Mouse (Mus musculus): ENCODE measurements around the gene Tmem239. TPM values are rescaled to one million over a fixed set of nuclear protein-coding genes. Genes with fewer than 3 reads are reported as not detected.

The Tmem239 gene
- polyA plus RNA-seq, 1 experiment from 2014 or later, result not detected

DNA sequence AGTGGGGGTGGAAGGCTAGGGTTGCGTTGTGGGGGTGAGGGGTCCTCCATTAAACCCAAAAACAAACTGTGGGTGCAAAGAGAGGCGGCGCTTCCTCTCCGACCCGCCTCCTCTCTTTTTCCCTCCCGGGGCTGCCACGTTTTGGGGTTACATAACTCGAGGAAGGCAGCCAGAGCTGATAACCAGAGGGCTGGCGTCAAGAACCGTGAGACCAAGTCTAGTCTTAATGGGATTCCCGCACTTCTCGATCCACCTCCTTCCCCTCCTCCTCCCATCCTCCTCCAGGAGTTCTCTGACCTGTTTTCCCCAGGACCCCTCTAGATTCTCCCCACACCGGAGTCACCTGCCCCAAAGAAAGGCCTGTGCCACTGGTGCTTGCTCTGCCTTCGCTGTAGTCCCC is 8.2 kb upstream of the Tmem239 start:
- H3K36me3 ChIP-seq (ENCODE audit: control insufficient read depth, insufficient read depth, low read length), result peaks cover 19% of the 10 kb centered on the region
- WGBS, result 15% methylated on average over 14 of the region's 14 CpGs
- no peaks in the 10 kb centered on the region; the same call in 1 of the 2 replicates for H3K27me3 ChIP-seq (replicated peaks; ENCODE audit: control insufficient read depth, insufficient read depth, low read length)
- DNase-seq (ENCODE audit: low spot score) (no peak), ATAC-seq (replicated peaks; ENCODE audit: low FRiP score, low TSS enrichment, low read depth) (no peak)
- H3K4me1 ChIP-seq (replicated peaks; ENCODE audit: control insufficient read depth, insufficient read depth, low read length), result peaks cover 9% of the 10 kb centered on the region; the same call in 1 of the 2 replicates
- peak overlapping the region; percentile 60 for H3K9ac ChIP-seq (ENCODE audit: low read length)
- peak overlapping the region; percentile 61; the same call in 1 of the 2 replicates for H3K4me3 ChIP-seq (ENCODE audit: low read depth, low read length)
- H3K4me2 ChIP-seq (ENCODE audit: low read length), result peak overlapping the region; percentile 81
- no peak overlapping the region for H3K27ac ChIP-seq (ENCODE audit: low read depth)
- no peaks in the 10 kb centered on the region for H3K9me3 ChIP-seq (ENCODE audit: control insufficient read depth, low read length)

DNA sequence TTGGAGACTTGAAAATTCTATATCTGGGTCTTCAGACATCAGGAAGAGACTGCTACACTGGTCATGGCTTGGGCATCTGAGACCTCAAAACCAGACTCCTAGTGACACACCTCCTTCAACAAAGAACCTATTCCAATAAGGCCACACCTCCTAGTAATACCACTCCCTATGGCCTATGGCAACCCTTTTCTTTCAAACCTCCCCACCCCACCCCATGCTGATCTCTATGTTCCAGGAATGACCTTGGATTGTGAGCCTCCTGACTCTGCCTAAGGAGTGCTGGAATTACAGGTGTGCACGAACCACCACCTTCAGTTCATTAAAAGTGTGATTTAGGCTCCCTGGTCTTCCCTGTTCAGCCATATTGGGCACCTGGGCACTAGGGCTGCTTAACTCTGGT is 6.2 kb upstream of the Tmem239 start:
- Histone ChIP-seq H3K27ac (ENCODE audit: low read depth) (no peak overlapping the region), H3K4me2 (ENCODE audit: low read length) (no peak overlapping the region), H3K4me3 (ENCODE audit: low read depth, low read length) (no peak overlapping the region), H3K9me3 (ENCODE audit: control insufficient read depth, low read length) (no peaks in the 10 kb centered on the region), H3K9ac (ENCODE audit: low read length) (no peak overlapping the region), H3K4me1 (replicated peaks; ENCODE audit: control insufficient read depth, insufficient read depth, low read length) (peaks cover 9% of the 10 kb centered on the region; the same call in 1 of the 2 replicates), H3K27me3 (replicated peaks; ENCODE audit: control insufficient read depth, insufficient read depth, low read length) (no peaks in the 10 kb centered on the region; the same call in 1 of the 2 replicates), H3K36me3 (ENCODE audit: control insufficient read depth, insufficient read depth, low read length) (peaks cover 5% of the 10 kb centered on the region; the same call in 1 of the 2 replicates)
- DNase-seq (ENCODE audit: low spot score), result no peak
- WGBS, result 89% methylated on average over 1 of the region's 1 CpGs
- ATAC-seq (replicated peaks; ENCODE audit: low FRiP score, low TSS enrichment, low read depth), result no peak

DNA sequence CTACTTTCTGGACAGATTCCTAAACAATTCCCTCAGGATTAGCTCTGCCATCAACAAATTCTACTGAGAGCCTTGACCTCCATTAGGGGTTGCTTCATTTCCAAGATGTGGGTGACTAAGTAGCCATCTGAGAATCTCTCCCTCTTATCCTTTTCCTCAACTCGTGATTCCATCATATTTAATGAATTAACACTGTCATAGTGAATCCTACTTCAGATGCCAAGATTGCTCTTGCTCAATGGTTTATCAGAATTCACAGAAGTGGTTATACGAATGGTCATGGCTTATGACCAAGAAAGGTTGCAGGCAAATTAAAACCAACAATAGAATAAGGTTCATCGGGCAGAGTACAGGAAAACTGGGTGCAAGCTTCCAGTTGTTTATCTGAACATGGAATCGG is 4.4 kb upstream of the Tmem239 start:
- H3K27ac ChIP-seq (ENCODE audit: low read depth), result no peak overlapping the region
- DNase-seq (ENCODE audit: low spot score) (no peak), ATAC-seq (replicated peaks; ENCODE audit: low FRiP score, low TSS enrichment, low read depth) (no peak)
- WGBS, result 77% methylated on average over 4 of the region's 4 CpGs
- H3K27me3 ChIP-seq (replicated peaks; ENCODE audit: control insufficient read depth, insufficient read depth, low read length), result no peaks in the 10 kb centered on the region; the same call in 1 of the 2 replicates
- peaks cover 4% of the 10 kb centered on the region; the same call in 1 of the 2 replicates for H3K4me1 ChIP-seq (replicated peaks; ENCODE audit: control insufficient read depth, insufficient read depth, low read length)
- H3K9ac ChIP-seq (ENCODE audit: low read length), result no peak overlapping the region
- no peak overlapping the region for H3K4me3 ChIP-seq (ENCODE audit: low read depth, low read length)
- H3K36me3 ChIP-seq (ENCODE audit: control insufficient read depth, insufficient read depth, low read length), result no peaks in the 10 kb centered on the region
- H3K4me2 ChIP-seq (ENCODE audit: low read length), result no peak overlapping the region
- H3K9me3 ChIP-seq (ENCODE audit: control insufficient read depth, low read length), result no peaks in the 10 kb centered on the region

DNA sequence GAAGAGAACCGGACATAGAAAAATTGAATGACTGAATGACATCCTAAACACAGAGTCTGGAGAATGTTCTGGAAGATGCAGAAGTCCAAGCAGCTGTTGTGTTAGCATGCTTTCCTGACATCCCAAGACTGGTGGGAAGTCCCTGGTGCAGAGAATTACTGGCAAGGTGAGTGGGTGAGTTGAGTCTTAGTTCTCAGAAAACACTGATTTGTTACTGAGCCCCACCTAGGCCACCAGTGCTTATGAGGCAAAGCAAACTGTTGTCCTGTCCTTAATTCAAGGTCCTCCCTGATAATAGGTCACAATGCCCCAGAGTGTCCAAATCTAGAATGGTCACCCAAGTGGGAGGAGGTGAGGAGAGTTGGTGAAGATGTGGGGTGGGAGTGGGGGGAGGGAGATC is 1.3 kb upstream of the Tmem239 start, which contains the start of the genes Gm28372 and 1700020A23Rik:
Gene Gm28372, plus strand, starts transcription at position 301 of the 400 bp plus-strand sequence.
Gene 1700020A23Rik, plus strand, starts transcription at position 321 of the 400 bp plus-strand sequence.
- Histone ChIP-seq H3K9ac (ENCODE audit: low read length) (no peak within 1 kb of the TSS), H3K9me3 (ENCODE audit: control insufficient read depth, low read length) (no peaks in the 10 kb centered on the region), H3K4me3 (ENCODE audit: low read depth, low read length) (no peak within 1 kb of the TSS), H3K27ac (ENCODE audit: low read depth) (no peak within 1 kb of the TSS), H3K4me2 (ENCODE audit: low read length) (no peak within 1 kb of the TSS), H3K36me3 (ENCODE audit: control insufficient read depth, insufficient read depth, low read length) (no peaks in the 10 kb centered on the region), H3K4me1 (replicated peaks; ENCODE audit: control insufficient read depth, insufficient read depth, low read length) (no peaks in the 10 kb centered on the region; the same call in 1 of the 2 replicates), H3K27me3 (replicated peaks; ENCODE audit: control insufficient read depth, insufficient read depth, low read length) (no peaks in the 10 kb centered on the region)
- DNase-seq (ENCODE audit: low spot score), result no peak
- WGBS, result 83% methylated on average over 1 of the region's 1 CpGs
- no peak for ATAC-seq (replicated peaks; ENCODE audit: low FRiP score, low TSS enrichment, low read depth)

DNA sequence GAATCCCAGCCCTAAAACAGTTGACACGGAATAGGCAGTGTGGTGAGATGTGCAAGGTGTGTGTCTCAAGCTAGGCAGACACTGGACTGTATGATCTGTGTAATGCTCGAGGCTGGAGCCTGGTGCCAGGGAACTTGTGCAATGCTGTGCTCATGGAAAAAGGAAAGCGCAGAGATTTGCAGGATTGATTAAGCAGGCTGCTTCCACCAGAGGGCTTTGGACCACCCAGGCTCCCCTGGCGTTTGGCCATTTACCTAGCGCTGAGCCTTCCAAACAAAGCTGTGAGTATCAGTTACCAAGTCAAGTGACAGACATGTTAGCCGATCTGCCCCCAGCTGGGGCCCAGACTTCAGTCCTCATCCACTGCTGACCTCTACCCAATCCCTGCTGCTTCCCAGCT is 1.9 kb downstream of the Tmem239 start:
- Histone ChIP-seq H3K27ac (ENCODE audit: low read depth) (no peak overlapping the region), H3K27me3 (replicated peaks; ENCODE audit: control insufficient read depth, insufficient read depth, low read length) (no peaks in the 10 kb centered on the region), H3K4me3 (ENCODE audit: low read depth, low read length) (no peak overlapping the region), H3K4me2 (ENCODE audit: low read length) (no peak overlapping the region), H3K9me3 (ENCODE audit: control insufficient read depth, low read length) (no peaks in the 10 kb centered on the region), H3K9ac (ENCODE audit: low read length) (no peak overlapping the region), H3K36me3 (ENCODE audit: control insufficient read depth, insufficient read depth, low read length) (no peaks in the 10 kb centered on the region), H3K4me1 (replicated peaks; ENCODE audit: control insufficient read depth, insufficient read depth, low read length) (no peaks in the 10 kb centered on the region; the same call in 1 of the 2 replicates)
- no peak for ATAC-seq (replicated peaks; ENCODE audit: low FRiP score, low TSS enrichment, low read depth)
- WGBS, result 14% methylated on average over 6 of the region's 6 CpGs
- DNase-seq (ENCODE audit: low spot score), result peak; percentile 57

DNA sequence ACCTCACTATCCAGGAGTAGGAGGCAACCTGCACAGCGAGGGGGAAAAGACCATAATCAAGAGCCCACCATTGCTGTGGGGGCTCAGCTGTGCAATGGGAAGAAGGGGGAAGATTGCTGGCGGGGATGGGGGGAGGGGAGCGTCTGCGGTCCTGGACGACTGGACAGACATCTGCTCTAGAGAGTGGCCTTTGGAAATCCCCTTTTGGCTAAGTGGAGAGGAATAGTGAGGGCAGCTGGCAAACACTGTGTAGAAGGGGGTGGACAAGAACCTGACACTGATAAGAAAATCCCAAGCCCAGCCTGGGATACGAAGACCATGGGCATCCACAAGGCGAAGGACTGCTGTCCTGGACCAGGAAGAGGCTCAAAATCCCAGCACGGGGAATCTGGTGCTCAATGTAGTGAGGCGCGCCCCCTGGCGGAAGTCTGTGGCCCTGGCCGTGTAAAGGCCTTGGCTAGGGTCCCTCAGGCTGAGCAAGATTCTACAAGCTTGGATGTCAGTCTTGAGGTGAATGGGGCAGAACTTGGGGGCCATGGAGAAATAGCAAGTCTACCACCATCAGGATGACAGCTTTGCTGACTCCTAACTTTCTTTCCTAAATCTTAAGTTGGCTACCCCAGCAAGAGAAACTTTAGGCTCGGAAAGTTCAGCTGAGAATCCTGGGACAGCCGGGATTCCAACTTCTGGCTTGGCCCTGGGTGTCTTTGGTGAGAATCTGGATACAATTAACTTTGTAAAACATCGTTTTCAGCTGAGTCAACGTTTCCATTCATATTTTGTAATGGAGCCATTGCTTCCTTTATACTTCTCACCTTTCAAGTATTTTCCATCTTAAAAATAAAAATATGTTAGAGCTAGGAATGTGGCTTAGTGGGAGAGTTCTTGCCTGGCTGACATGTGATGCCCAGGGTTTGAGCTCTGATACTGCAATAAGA is 5.5 kb downstream of the Tmem239 start:
- Histone ChIP-seq H3K4me3 (ENCODE audit: low read depth, low read length) (no peak overlapping the region), H3K27ac (ENCODE audit: low read depth) (no peak overlapping the region), H3K9ac (ENCODE audit: low read length) (no peak overlapping the region), H3K9me3 (ENCODE audit: control insufficient read depth, low read length) (no peaks in the 10 kb centered on the region), H3K4me1 (replicated peaks; ENCODE audit: control insufficient read depth, insufficient read depth, low read length) (no peaks in the 10 kb centered on the region; the same call in 1 of the 2 replicates), H3K27me3 (replicated peaks; ENCODE audit: control insufficient read depth, insufficient read depth, low read length) (no peaks in the 10 kb centered on the region), H3K4me2 (ENCODE audit: low read length) (no peak overlapping the region), H3K36me3 (ENCODE audit: control insufficient read depth, insufficient read depth, low read length) (no peaks in the 10 kb centered on the region)
- DNase-seq (ENCODE audit: low spot score) (peak; percentile 93), ATAC-seq (replicated peaks; ENCODE audit: low FRiP score, low TSS enrichment, low read depth) (0 out of 2 replicates have a peak, but pooled peaks have one; percentile 76)
- WGBS, result 35% methylated on average over 16 of the region's 16 CpGs

DNA sequence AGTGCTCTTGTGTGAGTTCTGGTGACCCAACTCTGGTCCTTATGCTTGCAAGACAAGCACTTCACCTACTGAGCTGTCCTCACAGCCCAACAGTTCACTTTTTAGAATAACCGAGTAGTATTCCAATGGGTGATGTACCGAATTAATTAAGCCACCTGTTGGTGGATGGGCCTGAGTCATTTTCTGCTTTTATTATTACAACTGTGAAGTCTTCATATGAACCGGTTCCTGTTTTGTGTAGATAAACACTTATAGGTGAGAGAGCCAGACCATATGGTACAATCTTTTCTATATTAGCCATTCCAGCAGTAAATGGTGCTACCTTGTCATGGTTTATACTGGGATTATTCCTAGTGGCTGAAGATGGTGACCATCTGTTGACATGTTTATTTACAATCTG is 6.5 kb downstream of the Tmem239 start:
- H3K36me3 ChIP-seq (ENCODE audit: control insufficient read depth, insufficient read depth, low read length), result no peaks in the 10 kb centered on the region
- ATAC-seq (replicated peaks; ENCODE audit: low FRiP score, low TSS enrichment, low read depth) (no peak), DNase-seq (ENCODE audit: low spot score) (no peak)
- 76% methylated on average over 3 of the region's 3 CpGs for WGBS
- H3K9ac ChIP-seq (ENCODE audit: low read length), result no peak overlapping the region
- no peaks in the 10 kb centered on the region for H3K9me3 ChIP-seq (ENCODE audit: control insufficient read depth, low read length)
- no peak overlapping the region for H3K27ac ChIP-seq (ENCODE audit: low read depth)
- no peak overlapping the region for H3K4me2 ChIP-seq (ENCODE audit: low read length)
- H3K4me1 ChIP-seq (replicated peaks; ENCODE audit: control insufficient read depth, insufficient read depth, low read length), result no peaks in the 10 kb centered on the region; the same call in 1 of the 2 replicates
- no peaks in the 10 kb centered on the region for H3K27me3 ChIP-seq (replicated peaks; ENCODE audit: control insufficient read depth, insufficient read depth, low read length)
- no peak overlapping the region for H3K4me3 ChIP-seq (ENCODE audit: low read depth, low read length)

DNA sequence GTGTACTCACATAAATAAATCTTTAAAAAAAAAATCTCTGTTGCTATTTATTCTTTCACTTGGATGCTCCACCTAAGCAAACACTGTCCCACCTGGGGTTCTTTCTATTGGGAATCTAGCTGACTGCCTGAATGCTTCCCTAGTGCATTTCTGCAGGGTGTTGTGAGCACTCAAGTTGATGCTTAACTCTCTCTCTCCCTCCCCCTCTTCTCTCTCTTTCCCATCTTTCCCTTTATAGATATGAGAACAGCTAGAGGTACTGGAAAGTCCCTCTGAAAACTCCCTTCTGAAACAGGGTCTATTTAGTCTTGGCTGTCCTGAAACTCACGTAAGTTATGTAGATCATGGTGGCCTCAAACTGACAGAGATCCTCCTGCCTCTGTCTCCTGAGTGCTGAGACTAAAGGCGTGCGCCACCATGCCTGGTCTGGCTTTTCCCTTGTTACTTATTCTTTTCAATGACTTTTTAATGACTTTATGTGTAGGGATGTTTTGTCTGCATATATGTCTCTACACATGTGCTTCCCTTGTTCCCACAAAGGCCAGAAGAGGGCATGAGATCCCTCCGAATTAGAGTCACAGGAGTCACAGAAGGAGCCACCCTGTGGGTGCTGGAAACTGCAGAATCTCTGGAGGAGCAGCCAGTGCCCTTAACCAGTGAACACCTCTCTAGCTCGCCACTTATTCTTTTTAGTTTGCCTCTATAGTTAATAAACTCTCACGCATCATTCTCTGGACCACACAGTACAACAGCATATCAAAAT is 8.0 kb downstream of the Tmem239 start:
- Histone ChIP-seq H3K4me3 (ENCODE audit: low read depth, low read length) (no peak overlapping the region), H3K9ac (ENCODE audit: low read length) (no peak overlapping the region), H3K27me3 (replicated peaks; ENCODE audit: control insufficient read depth, insufficient read depth, low read length) (no peaks in the 10 kb centered on the region), H3K36me3 (ENCODE audit: control insufficient read depth, insufficient read depth, low read length) (peaks cover 10% of the 10 kb centered on the region), H3K27ac (ENCODE audit: low read depth) (no peak overlapping the region), H3K9me3 (ENCODE audit: control insufficient read depth, low read length) (no peaks in the 10 kb centered on the region), H3K4me1 (replicated peaks; ENCODE audit: control insufficient read depth, insufficient read depth, low read length) (no peaks in the 10 kb centered on the region), H3K4me2 (ENCODE audit: low read length) (no peak overlapping the region)
- 79% methylated on average over 6 of the region's 6 CpGs for WGBS
- no peak for ATAC-seq (replicated peaks; ENCODE audit: low FRiP score, low TSS enrichment, low read depth)
- DNase-seq (ENCODE audit: low spot score), result no peak

Measured in intestine, embryonic 14.5 days (tissue).